Mouse (Mus musculus) hindbrain, embryonic 15.5 days (tissue): ENCODE measurements around the gene Zfp523. TPM values are rescaled to one million over a fixed set of nuclear protein-coding genes. Genes with fewer than 3 reads are reported as not detected.

Experiments
- ATAC-seq: fragments of 200-750 bp; cut with Nextera tagmentation; 2 replicates; pipeline ENCODE4 v1.8.0; 2017; ENCODE audit warnings: low read depth, moderate number of reproducible peaks, moderate TSS enrichment; ENCODE audit not compliant: low FRiP score
- H3K27ac ChIP-seq: fragments of 300-500 bp; sonication (generic); replicated peaks from 2 replicates; pipeline ENCODE4 v1.5.1; 2015; ENCODE audit warnings: mild to moderate bottlenecking, inconsistent platforms
- H3K27me3 ChIP-seq: fragments of 300-500 bp; sonication (generic); 2 replicates; pipeline ENCODE4 v1.6.1; 2015; ENCODE audit warnings: control low read depth, inconsistent platforms
- H3K36me3 ChIP-seq: fragments of 300-500 bp; sonication (generic); 2 replicates; pipeline ENCODE4 v1.6.1; 2015; ENCODE audit warnings: control low read depth, inconsistent platforms
- H3K4me1 ChIP-seq: fragments of 300-500 bp; sonication (generic); replicated peaks from 2 replicates; pipeline ENCODE4 v1.6.1; 2015; ENCODE audit warnings: control low read depth, inconsistent platforms
- H3K4me2 ChIP-seq: fragments of 300-500 bp; sonication (generic); 2 replicates; pipeline ENCODE4 v1.6.1; 2015; ENCODE audit warnings: moderate library complexity, mild to moderate bottlenecking, inconsistent platforms
- H3K4me3 ChIP-seq: fragments of 300-500 bp; sonication (generic); 2 replicates; pipeline ENCODE4 v1.5.1; 2015; ENCODE audit warnings: mild to moderate bottlenecking, inconsistent platforms
- H3K9ac ChIP-seq: fragments of 300-500 bp; sonication (generic); 2 replicates; pipeline ENCODE4 v1.6.1; 2015; ENCODE audit warnings: inconsistent platforms
- H3K9me3 ChIP-seq: fragments of 300-500 bp; sonication (generic); 2 replicates; pipeline ENCODE4 v1.6.1; 2016; ENCODE audit warnings: control low read depth, inconsistent platforms
- WGBS: fragments of 180-500 bp; shearing (Covaris S2); methylation state at CpG from one replicate; pipeline ENCODE4 v1.1.7; 2015; 5-methylcytosine and 5-hydroxymethylcytosine counted together
- polyA plus RNA-seq: library from polyadenylated mRNA; unstranded; fragments of >200 nt; fragmentation: Nextera tagmentation; extraction: Ambion mirVana; gene quantifications from 2 replicates; pipeline ENCODE4 v1.2.1, GENCODE M21; 2015

Zfp523 gene
- polyA plus RNA-seq, 1 experiment from 2014 or later, result 53.1 TPM

DNA sequence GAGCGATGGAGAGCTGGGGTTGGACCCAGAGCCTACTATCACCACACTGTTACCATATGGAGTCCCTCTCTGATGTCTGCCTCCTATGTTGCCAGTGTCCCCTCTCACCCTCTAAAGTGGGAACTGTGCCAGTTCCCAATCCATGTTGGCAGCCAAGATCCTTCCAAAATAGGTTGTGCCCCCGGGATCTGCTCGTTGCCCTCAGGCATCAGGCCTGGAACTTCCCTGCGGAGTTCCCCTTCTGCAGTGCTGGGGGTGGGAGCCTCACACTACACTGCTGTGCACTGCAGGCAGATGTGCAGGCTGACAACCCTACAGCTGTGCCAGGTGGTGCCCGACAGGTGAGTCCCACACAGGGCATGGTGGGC lies 75.3 kb downstream of the Zfp523 start:
- Histone ChIP-seq H3K27me3 (no peaks in the 10 kb centered on the region), H3K4me1 (peaks cover 23% of the 10 kb centered on the region), H3K9ac (no peak overlapping the region), H3K4me3 (no peak overlapping the region), H3K36me3 (no peaks in the 10 kb centered on the region), H3K27ac (no peak overlapping the region), H3K9me3 (no peaks in the 10 kb centered on the region), H3K4me2 (no peak overlapping the region)
- ATAC-seq, result no peak
- WGBS, result 67% methylated on average over 5 of the region's 5 CpGs

DNA sequence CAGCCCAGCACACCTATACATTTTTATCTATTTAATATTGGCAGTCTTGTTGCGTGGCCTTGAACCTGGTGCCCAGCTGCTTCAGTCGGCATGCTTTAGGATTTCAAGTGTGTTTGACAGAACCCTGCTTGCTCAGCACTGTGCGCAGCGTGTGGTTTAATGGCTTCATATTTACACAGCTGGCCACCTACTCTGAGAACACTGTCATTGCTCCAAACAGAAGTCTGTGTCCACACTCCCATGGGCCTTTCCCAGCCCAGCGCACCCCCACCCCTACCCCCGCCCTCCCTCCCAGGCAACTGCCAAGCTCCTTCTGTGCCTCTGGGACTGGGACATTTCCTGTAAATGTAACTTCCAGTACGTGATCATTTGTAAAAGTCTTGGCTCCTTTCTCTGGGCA lies 76.3 kb downstream of the Zfp523 start:
- Histone ChIP-seq H3K4me1 (peaks cover 23% of the 10 kb centered on the region), H3K4me2 (no peak overlapping the region)
- 74% methylated on average over 7 of the region's 7 CpGs for WGBS

DNA sequence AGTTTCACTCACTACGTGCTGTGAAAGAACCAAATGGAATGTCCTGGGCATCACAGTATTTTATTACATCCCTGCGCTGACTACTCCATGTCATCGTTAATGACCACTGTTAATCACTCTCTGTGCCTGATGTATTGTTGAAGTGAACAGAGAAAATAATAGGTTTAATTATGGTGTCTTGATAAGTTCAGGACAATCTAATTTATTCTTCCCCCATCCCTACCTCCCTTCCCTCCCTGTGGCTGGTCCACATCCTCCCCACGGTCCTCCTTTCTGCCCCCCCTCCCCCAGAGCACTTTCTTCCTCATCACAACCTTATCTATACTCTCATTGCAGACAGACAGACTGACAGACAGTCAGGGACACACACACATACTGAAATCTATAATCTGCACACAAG lies 77.9 kb downstream of the Zfp523 start:
- peak overlapping the region; percentile 20 for H3K27ac ChIP-seq
- 48% methylated on average over 4 of the region's 4 CpGs for WGBS
- peak; percentile 52; the same call in 1 of the 2 replicates for ATAC-seq
- no peak overlapping the region for H3K4me2 ChIP-seq
- peaks cover 26% of the 10 kb centered on the region for H3K4me1 ChIP-seq
- no peak overlapping the region for H3K9ac ChIP-seq
- H3K27me3 ChIP-seq, result no peaks in the 10 kb centered on the region
- H3K4me3 ChIP-seq, result no peak overlapping the region
- no peaks in the 10 kb centered on the region for H3K36me3 ChIP-seq
- no peaks in the 10 kb centered on the region for H3K9me3 ChIP-seq

More for the DNA sequence above, 76.3 kb downstream of the Zfp523 start:
- Histone ChIP-seq H3K9me3 (no peaks in the 10 kb centered on the region), H3K27ac (no peak overlapping the region), H3K27me3 (no peaks in the 10 kb centered on the region), H3K36me3 (no peaks in the 10 kb centered on the region), H3K9ac (no peak overlapping the region), H3K4me3 (no peak overlapping the region)
- no peak for ATAC-seq

Other genes starting within 250 kb of the Zfp523 start
- gene Tcp11, start 96.5 kb upstream of the Zfp523 start, polyA plus RNA-seq, result 1.5 TPM in 2 replicates
- 3.7 and 4.4 TPM in 2 replicates for gene Scube3, start 35.0 kb upstream of the Zfp523 start, polyA plus RNA-seq
- gene Def6, start 30.6 kb downstream of the Zfp523 start, polyA plus RNA-seq, result 6.4 and 8.9 TPM in 2 replicates
- 1.8 and 2.2 TPM in 2 replicates for gene Ppard, start 55.6 kb downstream of the Zfp523 start, polyA plus RNA-seq
- gene Fance, start 136.4 kb downstream of the Zfp523 start, polyA plus RNA-seq, result 25.5 and 26.2 TPM in 2 replicates
- gene Rpl10a, start 151.3 kb downstream of the Zfp523 start, polyA plus RNA-seq, result 318 and 325 TPM in 2 replicates
- gene Tead3, start 173.7 kb downstream of the Zfp523 start, polyA plus RNA-seq, result 1.8 and 2.7 TPM in 2 replicates
- gene Tulp1, start 188.1 kb downstream of the Zfp523 start, polyA plus RNA-seq, result 1.5 and 1.7 TPM in 2 replicates